Mouse (Mus musculus): ENCODE results near the gene Msrb2. TPM values are rescaled to one million over a fixed set of nuclear protein-coding genes. Genes with fewer than 3 reads are reported as not detected.

The Msrb2 gene
- polyA plus RNA-seq, 1 experiment from 2014 or later = 9.6 TPM

DNA sequence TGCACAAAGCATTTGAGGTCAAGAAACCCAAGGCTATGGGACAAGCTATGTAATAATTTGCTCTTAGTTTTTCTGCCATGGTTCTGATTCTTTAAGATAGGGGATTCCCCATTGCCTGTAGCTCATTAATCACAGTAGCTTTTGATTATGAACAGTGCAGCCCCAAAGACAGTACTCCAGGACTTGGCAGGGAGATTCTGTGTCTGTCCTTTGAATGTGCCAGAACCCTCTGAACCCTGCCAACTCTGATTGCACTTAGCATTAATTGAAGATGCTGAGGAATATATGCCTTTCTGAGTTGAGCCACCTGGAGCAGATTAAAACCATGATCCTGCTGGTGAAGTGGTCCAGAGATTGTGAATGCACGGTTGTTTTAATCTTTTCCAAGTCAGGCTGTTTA, 8.4 kb upstream of the Msrb2 start:
- ATAC-seq (ENCODE audit: low FRiP score, low read depth) = peak; percentile 42; the same call in 1 of the 2 replicates
- H3K36me3 ChIP-seq = no peaks in the 10 kb centered on the region
- H3K9ac ChIP-seq = no peak overlapping the region
- no peaks in the 10 kb centered on the region for H3K4me1 ChIP-seq (replicated peaks)
- H3K4me2 ChIP-seq = no peak overlapping the region
- no peak overlapping the region for H3K4me3 ChIP-seq
- H3K27me3 ChIP-seq = no peaks in the 10 kb centered on the region
- no peak overlapping the region for H3K27ac ChIP-seq (replicated peaks)
- no peaks in the 10 kb centered on the region for H3K9me3 ChIP-seq
- 77% methylated on average over 1 of the region's 1 CpGs for WGBS

DNA sequence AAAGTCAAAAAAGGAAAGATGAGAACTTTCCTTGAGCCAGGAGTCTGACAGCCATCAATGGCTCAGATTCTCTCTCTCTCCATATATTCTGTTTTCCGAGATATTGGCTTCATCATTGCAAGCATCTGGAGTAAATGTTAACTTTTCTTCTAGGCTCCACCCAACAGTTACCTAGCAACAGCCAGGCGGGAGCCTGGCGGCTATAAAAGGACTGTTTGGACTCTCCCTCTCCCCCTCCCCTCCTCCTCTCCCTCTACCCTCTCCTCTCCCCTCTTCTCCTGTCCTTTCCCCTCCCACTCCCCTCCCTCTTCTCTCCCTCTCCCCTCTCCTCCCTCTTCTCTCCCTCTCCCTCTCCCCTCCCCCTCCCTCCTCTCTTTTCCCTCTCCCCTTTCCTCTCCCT, 4.8 kb upstream of the Msrb2 start:
- Histone ChIP-seq H3K9ac (no peak overlapping the region), H3K27ac (replicated peaks) (no peak overlapping the region), H3K4me2 (no peak overlapping the region), H3K27me3 (no peaks in the 10 kb centered on the region), H3K36me3 (no peaks in the 10 kb centered on the region), H3K9me3 (no peaks in the 10 kb centered on the region), H3K4me1 (replicated peaks) (no peaks in the 10 kb centered on the region), H3K4me3 (no peak overlapping the region)
- ATAC-seq (ENCODE audit: low FRiP score, low read depth) = no peak
- 5% methylated on average over 3 of the region's 3 CpGs for WGBS

DNA sequence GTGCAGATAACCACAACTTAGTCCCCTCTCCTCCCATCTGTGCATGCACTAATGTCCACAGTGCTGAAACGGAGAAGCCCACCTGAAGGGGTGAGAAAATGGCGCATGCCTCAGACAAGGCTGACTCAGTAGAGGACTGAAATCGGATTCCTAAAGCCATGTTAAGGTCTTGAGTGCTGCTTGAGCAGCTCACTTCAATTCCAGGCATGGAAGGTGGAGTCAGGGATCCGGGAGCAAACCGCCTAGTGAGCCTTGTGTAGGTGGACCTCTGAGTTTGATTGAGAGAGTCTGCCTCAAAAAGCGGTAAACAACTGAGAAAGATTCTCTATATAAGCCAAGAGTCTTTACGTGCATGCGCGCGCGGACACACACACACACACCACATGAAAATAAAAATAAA, 4.1 kb upstream of the Msrb2 start:
- no peaks in the 10 kb centered on the region for H3K9me3 ChIP-seq
- H3K4me2 ChIP-seq = no peak overlapping the region
- H3K4me1 ChIP-seq (replicated peaks) = 0 out of 2 replicates have a peak, but pooled peaks cover 3% of the 10 kb centered on the region
- ATAC-seq (ENCODE audit: low FRiP score, low read depth) = no peak
- H3K9ac ChIP-seq = no peak overlapping the region
- no peaks in the 10 kb centered on the region for H3K27me3 ChIP-seq
- no peaks in the 10 kb centered on the region for H3K36me3 ChIP-seq
- WGBS = 75% methylated on average over 11 of the region's 11 CpGs
- no peak overlapping the region for H3K27ac ChIP-seq (replicated peaks)
- H3K4me3 ChIP-seq = no peak overlapping the region

DNA sequence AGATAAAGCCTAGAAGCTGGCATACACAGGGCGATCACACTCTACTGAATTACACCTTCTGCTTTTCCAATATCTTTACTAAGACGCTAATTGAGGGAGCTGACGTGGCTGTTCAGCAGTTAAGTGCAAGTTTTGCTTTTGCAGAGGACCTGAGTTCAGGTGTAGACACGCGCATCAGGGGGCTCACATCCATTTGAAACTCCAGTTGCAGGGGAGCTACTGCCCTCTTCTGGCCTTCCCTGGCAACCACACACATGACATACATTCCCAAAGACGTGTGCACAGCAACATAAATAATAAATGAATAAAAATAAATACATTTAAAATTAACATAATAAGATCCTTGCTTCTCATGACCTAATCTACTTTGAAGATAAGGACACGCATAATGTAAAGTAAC, 2.5 kb downstream of the Msrb2 start:
- no peak overlapping the region for H3K9ac ChIP-seq
- no peaks in the 10 kb centered on the region for H3K36me3 ChIP-seq
- no peak overlapping the region for H3K27ac ChIP-seq (replicated peaks)
- WGBS = 88% methylated on average over 7 of the region's 7 CpGs
- H3K4me2 ChIP-seq = no peak overlapping the region
- no peak for ATAC-seq (ENCODE audit: low FRiP score, low read depth)
- H3K4me3 ChIP-seq = no peak overlapping the region
- 0 out of 2 replicates have a peak, but pooled peaks cover 4% of the 10 kb centered on the region for H3K4me1 ChIP-seq (replicated peaks)
- no peaks in the 10 kb centered on the region for H3K9me3 ChIP-seq
- no peaks in the 10 kb centered on the region for H3K27me3 ChIP-seq

DNA sequence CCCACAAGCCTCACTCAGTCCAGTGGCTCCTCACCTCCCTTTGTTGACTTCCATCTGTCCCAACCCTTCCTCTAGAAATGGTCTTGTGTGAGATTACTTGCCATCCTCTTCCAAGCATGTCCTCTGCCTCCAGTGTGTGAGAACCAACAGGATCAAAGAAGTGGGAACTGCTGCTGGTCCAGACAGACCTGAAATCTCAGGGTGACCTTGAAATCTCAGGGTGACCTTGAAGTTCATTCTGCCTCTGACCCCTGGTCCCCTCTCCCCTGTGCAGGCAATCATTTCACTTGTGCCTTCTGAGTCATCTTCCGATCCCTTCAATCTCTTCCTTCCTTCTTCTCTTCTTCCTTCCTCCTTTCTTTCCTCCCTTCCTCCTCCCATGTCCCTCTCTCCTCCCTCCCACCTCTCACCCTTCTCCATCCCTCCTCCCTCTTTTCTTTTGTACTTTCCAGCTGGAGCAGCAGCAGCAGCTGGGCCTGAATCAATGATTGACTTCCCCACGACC, 9.3 kb downstream of the Msrb2 start:
- WGBS = 45% methylated on average over 2 of the region's 2 CpGs
- ATAC-seq (ENCODE audit: low FRiP score, low read depth) = no peak
- H3K9ac ChIP-seq = no peak overlapping the region
- H3K4me2 ChIP-seq = no peak overlapping the region
- no peak overlapping the region for H3K27ac ChIP-seq (replicated peaks)
- no peaks in the 10 kb centered on the region for H3K27me3 ChIP-seq
- H3K4me3 ChIP-seq = no peak overlapping the region
- H3K9me3 ChIP-seq = no peaks in the 10 kb centered on the region
- H3K36me3 ChIP-seq = no peaks in the 10 kb centered on the region
- H3K4me1 ChIP-seq (replicated peaks) = no peaks in the 10 kb centered on the region

DNA sequence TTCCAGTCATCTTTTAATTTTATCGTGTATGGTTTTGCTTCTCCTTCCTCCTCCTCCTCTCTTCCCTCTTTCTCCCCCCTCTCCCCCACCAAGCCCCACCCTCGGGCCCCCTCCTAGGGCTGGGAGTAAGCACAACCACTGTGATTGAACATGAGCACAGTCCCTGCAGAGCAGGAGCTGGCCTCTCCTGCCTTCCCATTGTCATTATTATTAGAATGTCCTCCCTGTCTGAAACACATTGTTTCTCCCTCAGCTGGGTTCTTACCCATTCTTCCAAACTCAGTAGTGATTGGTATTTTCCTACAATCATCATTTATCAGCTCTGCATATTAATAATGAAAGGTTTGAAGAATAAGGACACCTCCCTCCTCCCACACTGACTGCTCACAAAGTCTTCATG, 9.7 kb downstream of the Msrb2 start:
- Histone ChIP-seq H3K36me3 (no peaks in the 10 kb centered on the region), H3K9me3 (no peaks in the 10 kb centered on the region), H3K4me3 (no peak overlapping the region), H3K27ac (replicated peaks) (no peak overlapping the region), H3K4me1 (replicated peaks) (no peaks in the 10 kb centered on the region), H3K27me3 (no peaks in the 10 kb centered on the region), H3K9ac (no peak overlapping the region), H3K4me2 (no peak overlapping the region)
- WGBS = 13% methylated on average over 2 of the region's 2 CpGs
- ATAC-seq (ENCODE audit: low FRiP score, low read depth) = no peak

DNA sequence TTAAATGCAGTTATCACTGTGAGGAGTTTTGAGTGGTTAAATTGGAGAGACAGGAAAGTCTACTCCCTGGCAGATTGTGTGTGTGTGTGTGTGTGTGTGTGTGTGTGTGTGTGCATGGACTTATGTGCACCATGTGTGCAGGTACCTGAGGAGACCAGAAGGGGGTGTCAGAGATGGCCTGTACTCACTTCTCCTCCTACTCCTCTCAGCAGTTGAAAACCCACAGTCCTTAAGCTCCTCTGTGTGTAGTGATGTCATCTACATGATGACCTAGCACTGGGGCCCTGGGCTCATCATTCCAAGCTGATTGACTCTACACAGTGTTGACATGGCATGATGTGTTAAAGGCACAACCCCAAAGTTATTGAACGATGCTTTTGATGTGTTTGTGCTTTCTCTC, 11.0 kb downstream of the Msrb2 start:
- Histone ChIP-seq H3K27ac (replicated peaks) (no peak overlapping the region), H3K4me1 (replicated peaks) (no peaks in the 10 kb centered on the region), H3K9ac (no peak overlapping the region)

DNA sequence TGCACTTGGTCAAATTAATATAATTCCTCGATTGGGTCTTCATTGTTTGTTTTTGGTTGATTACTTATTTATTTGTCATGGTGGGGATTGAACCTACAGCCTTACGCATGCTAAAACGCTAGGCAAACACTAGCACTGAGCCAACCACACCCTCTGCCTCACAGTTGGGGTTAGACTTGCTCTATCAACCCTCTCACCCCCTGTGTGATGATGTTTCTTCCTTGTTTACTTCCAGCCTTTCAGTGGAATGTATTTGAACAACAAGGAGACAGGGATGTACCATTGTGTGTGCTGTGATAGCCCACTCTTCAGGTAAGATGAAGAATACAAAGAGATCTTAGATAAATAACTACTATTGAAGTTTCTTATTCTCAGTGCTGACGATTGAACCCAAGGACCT, 11.8 kb downstream of the Msrb2 start:
- H3K27me3 ChIP-seq = no peaks in the 10 kb centered on the region
- H3K4me2 ChIP-seq = no peak overlapping the region
- H3K4me3 ChIP-seq = no peak overlapping the region
- WGBS = 64% methylated on average over 4 of the region's 4 CpGs
- no peaks in the 10 kb centered on the region for H3K9me3 ChIP-seq
- H3K4me1 ChIP-seq (replicated peaks) = no peaks in the 10 kb centered on the region
- H3K9ac ChIP-seq = no peak overlapping the region
- H3K27ac ChIP-seq (replicated peaks) = no peak overlapping the region
- ATAC-seq (ENCODE audit: low FRiP score, low read depth) = no peak
- H3K36me3 ChIP-seq = no peaks in the 10 kb centered on the region

More for the DNA sequence above, 11.0 kb downstream of the Msrb2 start:
- Histone ChIP-seq H3K9me3 (no peaks in the 10 kb centered on the region), H3K36me3 (no peaks in the 10 kb centered on the region), H3K27me3 (no peaks in the 10 kb centered on the region), H3K4me3 (no peak overlapping the region), H3K4me2 (no peak overlapping the region)
- no peak for ATAC-seq (ENCODE audit: low FRiP score, low read depth)
- WGBS = 79% methylated on average over 1 of the region's 1 CpGs

DNA sequence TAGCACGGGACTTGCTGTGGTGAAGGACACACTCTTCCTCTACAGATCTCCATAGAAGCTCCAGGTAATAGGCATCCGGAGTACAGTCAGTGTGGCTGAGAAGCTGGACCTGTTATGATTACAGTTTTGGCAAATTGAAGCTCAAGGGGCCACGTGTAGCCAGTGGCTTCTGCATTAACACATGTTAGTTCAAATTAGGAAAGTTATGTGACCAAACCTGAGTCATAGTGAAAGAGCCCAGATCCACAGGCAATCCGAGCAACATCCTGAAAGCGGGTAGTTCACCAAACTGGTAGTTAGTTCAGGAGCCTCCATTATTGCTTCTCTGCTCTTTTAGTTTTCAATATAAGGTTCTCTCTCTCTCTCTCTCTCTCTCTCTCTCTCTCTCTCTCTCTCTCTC, 14.5 kb downstream of the Msrb2 start:
- Histone ChIP-seq H3K9ac (no peak overlapping the region), H3K4me2 (no peak overlapping the region), H3K4me1 (replicated peaks) (no peaks in the 10 kb centered on the region), H3K4me3 (no peak overlapping the region), H3K27me3 (no peaks in the 10 kb centered on the region), H3K27ac (replicated peaks) (no peak overlapping the region), H3K36me3 (no peaks in the 10 kb centered on the region), H3K9me3 (no peaks in the 10 kb centered on the region)
- ATAC-seq (ENCODE audit: low FRiP score, low read depth) = no peak
- WGBS = 92% methylated on average over 5 of the region's 5 CpGs

DNA sequence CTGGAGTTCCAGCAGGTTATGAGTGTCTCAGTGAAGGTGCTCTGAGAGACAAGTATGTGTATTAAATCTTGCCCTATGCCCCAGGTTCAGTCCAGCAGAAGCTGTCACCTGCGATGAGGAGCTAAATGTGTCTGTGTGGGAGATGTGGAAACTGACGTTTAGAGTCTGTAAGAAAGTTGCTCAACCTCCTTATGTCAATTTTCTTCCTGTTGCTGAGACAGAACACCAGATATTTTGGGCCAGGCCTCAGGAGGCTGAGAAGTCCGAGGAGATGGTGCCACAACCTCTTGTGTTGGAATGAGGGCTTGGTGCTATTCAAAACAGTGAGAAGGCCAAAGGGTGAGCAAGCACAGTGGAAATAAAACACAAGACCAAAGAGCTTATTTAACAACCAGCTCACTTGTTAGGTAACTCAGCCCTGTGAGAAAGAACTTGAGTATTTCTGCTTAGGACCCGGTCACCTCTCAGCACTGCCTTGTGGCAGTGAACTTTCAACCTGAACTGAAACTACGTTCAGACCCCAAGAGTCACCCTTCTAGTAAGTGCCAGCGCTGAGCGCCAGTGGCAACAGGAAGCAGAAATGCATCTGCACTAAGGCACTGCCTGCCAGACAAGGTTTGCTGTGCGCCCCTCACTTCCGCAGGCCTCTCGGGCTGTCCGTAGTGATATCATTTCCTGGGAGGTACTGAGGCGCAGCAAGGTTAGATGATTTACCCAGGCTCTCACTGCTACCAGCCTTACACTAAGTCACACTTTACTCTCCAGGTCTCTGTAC, 17.3 kb downstream of the Msrb2 start:
- Histone ChIP-seq H3K9ac (no peak overlapping the region), H3K4me3 (no peak overlapping the region), H3K27ac (replicated peaks) (no peak overlapping the region), H3K9me3 (no peaks in the 10 kb centered on the region), H3K36me3 (no peaks in the 10 kb centered on the region), H3K27me3 (no peaks in the 10 kb centered on the region), H3K4me1 (replicated peaks) (no peaks in the 10 kb centered on the region), H3K4me2 (no peak overlapping the region)
- WGBS = 83% methylated on average over 12 of the region's 12 CpGs
- ATAC-seq (ENCODE audit: low FRiP score, low read depth) = no peak

DNA sequence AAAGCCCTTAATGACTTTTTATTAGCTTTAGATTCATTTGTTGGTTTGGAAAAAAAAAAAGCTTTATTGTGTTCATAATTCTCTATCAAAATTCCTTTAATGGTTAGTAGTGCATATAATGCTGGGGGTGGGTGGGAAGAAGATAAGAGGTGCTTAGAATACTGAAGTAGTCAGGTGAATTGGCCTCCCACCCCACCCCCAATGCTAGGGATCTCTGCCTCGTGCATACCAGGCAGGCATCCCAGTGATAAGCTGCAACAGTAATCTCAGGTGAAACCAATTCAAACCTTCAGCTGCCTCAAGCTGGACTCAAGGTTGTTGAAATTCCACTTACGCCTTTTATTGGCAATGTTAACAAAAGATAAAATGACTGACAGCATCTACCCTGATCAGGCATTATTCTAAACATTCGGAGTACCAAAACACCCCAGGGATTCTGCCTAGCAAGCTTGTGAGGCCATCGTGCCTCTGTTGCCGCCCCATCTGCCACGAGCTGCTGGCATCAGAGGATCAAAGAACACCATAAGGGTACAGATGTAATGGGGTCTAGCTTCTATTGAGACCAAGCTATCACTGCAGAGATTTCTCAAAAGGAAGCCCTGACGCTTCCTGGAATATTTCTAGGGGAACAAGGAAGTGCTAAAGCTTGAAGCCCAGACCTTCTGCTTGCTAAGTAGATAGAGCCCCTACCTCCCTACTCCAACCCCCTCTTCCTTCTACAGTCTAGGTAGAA, 19.3 kb downstream of the Msrb2 start:
- H3K36me3 ChIP-seq = no peaks in the 10 kb centered on the region
- no peaks in the 10 kb centered on the region for H3K4me1 ChIP-seq (replicated peaks)
- H3K9me3 ChIP-seq = no peaks in the 10 kb centered on the region
- no peak overlapping the region for H3K4me2 ChIP-seq
- no peak overlapping the region for H3K27ac ChIP-seq (replicated peaks)
- no peaks in the 10 kb centered on the region for H3K27me3 ChIP-seq
- H3K9ac ChIP-seq = no peak overlapping the region
- no peak for ATAC-seq (ENCODE audit: low FRiP score, low read depth)
- no peak overlapping the region for H3K4me3 ChIP-seq
- WGBS = 43% methylated on average over 7 of the region's 7 CpGs

DNA sequence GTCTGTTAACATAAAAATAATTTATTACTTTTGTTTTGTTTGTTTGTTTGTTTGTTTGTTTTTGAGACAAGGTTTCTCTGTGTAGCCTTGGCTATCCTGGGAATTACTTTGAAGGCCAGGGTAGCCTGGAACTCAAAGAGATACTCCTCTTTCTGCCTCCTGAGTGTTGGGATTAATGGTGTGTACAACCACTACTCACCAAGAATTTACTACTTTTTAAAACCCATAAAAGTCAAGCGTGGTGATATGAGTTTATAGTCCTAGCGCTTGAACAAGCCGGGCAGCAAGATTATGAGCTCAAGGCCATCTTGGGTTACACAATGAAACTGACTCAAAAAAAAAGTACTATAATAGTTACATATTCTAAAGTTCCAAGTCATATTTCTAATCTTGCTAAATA, 20.4 kb downstream of the Msrb2 start:
- Histone ChIP-seq H3K27me3 (no peaks in the 10 kb centered on the region), H3K27ac (replicated peaks) (no peak overlapping the region), H3K9me3 (no peaks in the 10 kb centered on the region), H3K4me2 (no peak overlapping the region), H3K4me1 (replicated peaks) (no peaks in the 10 kb centered on the region), H3K4me3 (no peak overlapping the region), H3K9ac (no peak overlapping the region), H3K36me3 (no peaks in the 10 kb centered on the region)
- 93% methylated on average over 3 of the region's 3 CpGs for WGBS
- ATAC-seq (ENCODE audit: low FRiP score, low read depth) = no peak
